Mouse (Mus musculus): ENCODE data around the gene Kcnk18.

- TF ChIP-seq POLR2A (IDR thresholded peaks at IDR 0.05; ENCODE audit: borderline replicate concordance, extremely low read depth, low read depth, low read length) (no peak), CTCF (IDR thresholded peaks at IDR 0.05; ENCODE audit: insufficient read depth, low read length) (no peak)
These were observed 44.2 kb downstream of the Kcnk18 start for GRCm38 (mm10) chr19:59263171-59263570.

Data from lung, adult 2 months (tissue).